Mouse (Mus musculus) adrenal gland, adult (tissue): ENCODE results near the gene Dap.

Source experiments
- DNase-seq, 2 experiments: peaks; one replicate each; pipeline ENCODE4 v3.0.0; 2022 to 2023; ENCODE audit warnings: low spot score in 1 of 2; ENCODE audit not compliant: inconsistent age in 2 of 2

Dap gene

DNA sequence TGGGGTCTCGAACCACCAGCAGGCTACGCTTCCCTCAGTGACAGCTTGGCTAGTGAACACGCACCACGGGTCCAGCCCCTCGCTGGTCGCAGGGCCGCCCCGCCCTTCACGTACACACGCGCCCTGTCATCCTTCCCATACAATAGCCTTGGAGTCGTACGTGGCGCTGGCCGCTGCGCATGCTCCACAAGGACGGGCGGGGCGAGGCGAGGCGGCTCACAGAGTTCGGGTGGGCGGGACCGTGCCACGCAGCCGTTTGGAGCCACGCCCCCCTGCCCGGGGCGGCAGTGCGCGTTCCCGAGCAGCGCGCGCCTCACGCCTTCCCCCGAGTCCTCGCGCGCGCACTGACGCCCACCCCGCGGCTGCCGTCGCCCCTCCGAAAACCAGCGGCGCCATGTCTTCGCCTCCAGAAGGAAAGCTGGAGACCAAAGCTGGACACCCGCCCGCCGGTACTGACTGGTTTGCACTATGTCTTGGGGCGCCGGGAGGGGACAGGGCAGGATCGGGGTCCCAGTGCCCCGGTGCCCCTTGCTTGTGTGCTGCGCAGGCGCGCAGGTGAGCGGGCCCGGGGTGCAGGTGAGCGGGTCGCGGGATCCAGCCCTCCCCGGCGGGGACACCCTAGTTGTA, at the start of gene Dap:
Dap (plus strand) TSS at position 180 of the 627 bp plus-strand sequence.
- DNase-seq, result peak; percentile 99

DNA sequence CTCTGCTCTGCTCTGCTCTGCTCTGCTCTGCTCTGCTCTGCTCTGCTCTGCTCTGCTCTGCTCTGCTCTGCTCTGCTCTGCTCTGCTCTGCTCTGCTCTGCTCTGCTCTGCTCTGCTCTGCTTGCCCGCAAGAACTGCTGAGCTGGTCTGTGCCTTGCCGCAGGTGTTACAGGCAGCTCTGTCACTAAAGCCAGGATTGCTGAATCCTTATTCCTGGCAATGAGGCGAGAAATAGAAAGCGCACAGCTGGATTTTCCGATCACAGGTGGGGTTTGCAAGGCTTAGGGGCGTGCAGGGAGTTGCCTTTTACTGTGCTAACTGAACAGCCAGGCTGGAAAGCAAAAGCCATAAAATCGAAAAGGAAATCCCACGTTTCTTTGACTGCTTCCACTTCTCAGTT, 47.5 kb upstream of the Dap start:
- no peak for DNase-seq

DNA sequence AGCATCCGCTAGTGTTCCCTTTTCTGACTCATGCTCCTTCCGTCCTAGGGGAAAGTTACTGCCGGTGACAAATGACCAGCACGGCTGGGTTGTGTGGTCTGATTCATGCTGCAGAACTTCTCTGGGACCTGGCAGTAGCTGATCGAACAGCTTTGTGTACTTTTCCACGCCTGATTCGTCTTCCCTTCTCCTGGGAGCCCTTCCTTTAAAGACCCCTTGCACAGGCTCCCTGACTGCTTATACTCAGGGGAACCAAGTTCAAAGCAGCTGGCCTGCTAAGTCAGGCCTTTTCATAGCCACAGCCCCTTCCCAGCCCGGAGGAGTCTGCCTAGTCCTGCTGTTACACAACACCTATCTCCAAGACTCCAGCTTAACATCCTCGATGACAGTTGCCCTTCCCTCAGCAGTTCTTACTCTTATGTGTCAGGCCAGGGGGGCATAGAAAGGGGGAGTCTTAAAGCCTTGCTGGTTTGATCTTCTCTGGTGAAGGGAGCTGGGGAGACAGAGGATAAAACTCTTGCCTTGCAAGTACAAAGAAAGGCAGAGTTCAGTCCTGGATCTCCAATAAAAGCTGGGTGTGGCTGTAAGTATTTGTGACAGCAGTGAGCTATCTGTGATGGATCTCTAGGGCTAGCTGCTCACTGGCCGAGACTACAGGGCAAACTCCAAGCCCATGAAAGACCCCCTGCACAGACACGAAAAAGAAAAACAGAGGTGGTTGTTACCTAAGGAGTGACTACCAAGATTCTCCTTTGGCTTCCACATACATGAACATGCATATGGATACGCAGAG, 39.3 kb upstream of the Dap start:
- DNase-seq, result peak; percentile 85 to 89

- no peak for DNase-seq
Measured at GRCm38 (mm10) chr15:31185506-31185905, 38.6 kb upstream of the Dap start.

DNA sequence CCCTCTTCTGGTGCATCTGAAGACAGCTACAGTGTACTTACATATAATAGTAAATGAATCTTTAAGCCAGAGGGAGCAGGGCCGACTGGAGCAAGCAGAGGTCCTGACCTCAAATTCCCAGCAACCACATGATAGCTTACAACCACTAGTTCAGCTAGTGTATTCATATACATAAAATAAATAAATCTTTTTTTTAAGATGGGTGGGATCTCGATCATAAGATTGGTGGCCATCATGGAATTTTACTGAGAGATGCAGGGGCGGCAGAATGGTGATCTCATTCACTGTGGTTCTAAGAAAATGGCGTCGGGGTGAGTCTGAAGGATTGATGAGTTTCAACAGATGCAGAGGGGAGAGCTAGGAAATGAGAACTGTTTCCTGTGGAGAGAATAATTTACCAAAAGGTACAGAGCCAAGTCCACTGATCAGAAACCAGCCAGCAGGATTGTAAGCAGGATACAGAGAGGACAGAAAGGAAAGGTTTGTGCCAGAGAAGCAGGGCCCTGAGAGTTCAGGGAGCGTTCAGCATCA, 37.7 kb upstream of the Dap start:
- no peak for DNase-seq

- DNase-seq, result no peak
Measured at GRCm38 (mm10) chr15:31192563-31192962, 31.6 kb upstream of the Dap start.

DNA sequence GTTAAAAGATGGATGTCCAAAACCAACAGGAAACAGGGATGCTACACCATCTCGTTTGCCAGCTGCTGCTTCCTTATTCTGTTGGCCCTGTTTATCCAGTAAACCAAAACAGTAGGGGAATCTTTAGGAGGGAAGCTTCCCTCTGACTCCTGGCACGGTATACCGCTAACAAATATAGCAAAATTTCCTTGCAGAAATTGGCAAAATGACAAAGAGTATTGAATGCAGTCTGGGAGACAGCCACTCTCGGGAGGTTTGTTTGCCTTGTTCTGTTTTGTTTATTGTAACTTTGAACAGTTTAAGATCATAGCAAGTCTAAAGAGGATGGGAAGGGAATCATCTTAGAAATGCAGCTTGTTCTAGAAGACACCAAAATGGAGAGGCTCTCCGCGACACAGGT, 28.3 kb upstream of the Dap start:
- no peak for DNase-seq

GRCm38 (mm10) chr15:31207346-31208093, 16.6 kb upstream of the Dap start:
- no peak for DNase-seq

DNA sequence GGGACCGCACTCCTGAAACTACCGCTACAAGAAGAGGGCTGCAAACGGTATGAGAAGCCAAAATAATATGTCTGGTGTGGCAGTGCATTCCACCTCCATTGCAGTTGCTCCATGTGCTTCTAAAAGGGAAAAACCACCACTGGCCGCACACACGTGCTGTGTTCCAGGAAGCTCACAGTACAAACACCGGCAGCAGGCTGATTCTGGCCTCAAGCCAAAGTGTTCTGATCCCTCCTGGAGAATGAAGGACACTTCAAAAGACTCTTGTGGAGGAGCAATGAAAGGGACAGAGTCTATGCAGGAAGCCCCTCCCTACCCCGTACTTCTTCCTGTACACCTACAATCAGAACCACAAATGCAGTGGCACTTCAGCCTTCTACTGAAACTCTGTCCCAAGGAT, 12.2 kb upstream of the Dap start:
- peak; percentile 49 to 74 for DNase-seq

- no peak for DNase-seq
Measured at GRCm38 (mm10) chr15:31213619-31214270, 10.4 kb upstream of the Dap start.

DNA sequence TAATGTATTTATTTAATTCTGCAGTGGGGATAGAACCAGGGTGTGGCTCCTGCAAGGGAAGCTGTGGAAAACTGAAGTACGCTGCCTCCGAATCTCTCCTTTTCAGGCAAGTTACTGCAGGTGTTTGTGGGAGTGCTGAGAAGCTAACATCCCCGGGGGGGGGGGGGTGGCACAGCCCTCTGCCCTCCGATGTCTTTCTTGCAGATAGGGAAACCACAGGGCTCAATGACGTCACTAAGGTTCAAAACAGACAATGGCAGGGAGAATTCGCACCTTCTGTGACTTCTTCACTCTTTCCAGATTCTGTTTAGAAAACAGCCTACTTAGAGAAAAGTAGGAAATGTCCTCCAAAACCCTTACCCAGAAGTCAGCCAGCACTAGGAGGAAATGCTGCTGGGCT, 1.9 kb upstream of the Dap start:
- no peak for DNase-seq

- peak in 1 of 2 experiments; percentile 72 for DNase-seq
Measured at GRCm38 (mm10) chr15:31223596-31224134, 449 bp upstream of the Dap start.

DNA sequence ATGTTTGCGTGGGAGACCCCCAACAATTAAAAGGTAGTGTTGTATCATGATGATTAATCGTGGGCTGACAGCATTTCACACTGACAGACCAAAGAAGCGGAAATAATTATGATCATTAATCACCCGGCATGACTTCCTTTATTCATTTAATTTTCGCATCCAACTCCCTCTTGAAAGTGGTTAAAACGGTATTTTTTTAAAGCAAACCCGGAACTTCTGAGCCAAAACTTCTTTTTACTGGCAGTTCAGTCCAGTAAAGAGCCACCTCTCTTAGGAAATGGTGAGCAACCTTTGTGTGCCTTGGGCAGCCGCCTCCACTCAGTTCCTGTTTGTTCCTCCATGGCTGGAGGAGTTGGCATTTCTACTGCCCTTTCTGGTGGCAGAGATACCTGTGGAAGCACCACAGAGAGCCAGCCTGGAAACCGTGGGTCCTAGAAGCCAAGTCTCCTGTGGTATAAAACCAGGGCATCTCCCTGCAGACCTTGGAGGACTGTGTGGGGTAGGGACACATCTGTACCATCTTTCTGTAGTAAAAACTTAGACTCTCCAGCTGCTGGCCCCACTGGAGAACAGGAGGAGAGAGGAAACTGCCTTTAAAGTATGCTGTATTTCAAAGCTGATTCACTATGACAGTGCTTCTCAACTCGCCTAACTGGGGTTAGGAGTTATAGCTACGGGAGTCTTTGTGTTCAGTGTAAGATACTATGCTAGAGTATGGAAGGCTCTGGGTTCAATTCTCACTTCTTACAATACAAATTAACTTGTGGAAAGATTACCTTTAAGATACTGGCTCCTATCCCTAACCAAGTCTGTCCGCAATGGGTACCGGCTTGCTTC, 910 bp downstream of the Dap start:
- DNase-seq, result peak; percentile 37 to 83

GRCm38 (mm10) chr15:31225643-31226325, 1.7 kb downstream of the Dap start:
- no peak for DNase-seq

DNA sequence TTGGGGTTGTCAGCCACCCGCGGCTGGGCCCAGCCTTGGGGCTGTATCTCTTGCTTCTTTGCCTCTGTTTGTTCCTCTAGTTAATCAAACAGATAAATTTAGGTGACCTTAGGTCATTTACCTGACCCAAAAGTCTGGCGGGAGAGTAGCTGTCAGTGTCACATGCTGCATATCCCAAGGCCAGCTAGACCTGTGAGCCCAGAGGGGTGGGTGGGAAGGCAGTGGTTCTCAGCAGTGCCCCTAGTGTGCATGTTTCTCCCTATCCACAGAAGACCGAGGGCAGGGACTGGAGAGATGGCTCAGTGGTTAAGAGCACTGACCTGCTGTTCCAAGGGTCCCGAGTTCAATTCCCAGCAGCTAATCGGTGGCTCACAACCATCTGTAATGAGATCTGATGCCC, 2.4 kb downstream of the Dap start:
- DNase-seq, result peak in 1 of 2 experiments; percentile 49

GRCm38 (mm10) chr15:31227793-31228192, 3.7 kb downstream of the Dap start:
- DNase-seq, result peak; percentile 35 to 63

GRCm38 (mm10) chr15:31233006-31233405, 8.9 kb downstream of the Dap start:
- no peak for DNase-seq

DNA sequence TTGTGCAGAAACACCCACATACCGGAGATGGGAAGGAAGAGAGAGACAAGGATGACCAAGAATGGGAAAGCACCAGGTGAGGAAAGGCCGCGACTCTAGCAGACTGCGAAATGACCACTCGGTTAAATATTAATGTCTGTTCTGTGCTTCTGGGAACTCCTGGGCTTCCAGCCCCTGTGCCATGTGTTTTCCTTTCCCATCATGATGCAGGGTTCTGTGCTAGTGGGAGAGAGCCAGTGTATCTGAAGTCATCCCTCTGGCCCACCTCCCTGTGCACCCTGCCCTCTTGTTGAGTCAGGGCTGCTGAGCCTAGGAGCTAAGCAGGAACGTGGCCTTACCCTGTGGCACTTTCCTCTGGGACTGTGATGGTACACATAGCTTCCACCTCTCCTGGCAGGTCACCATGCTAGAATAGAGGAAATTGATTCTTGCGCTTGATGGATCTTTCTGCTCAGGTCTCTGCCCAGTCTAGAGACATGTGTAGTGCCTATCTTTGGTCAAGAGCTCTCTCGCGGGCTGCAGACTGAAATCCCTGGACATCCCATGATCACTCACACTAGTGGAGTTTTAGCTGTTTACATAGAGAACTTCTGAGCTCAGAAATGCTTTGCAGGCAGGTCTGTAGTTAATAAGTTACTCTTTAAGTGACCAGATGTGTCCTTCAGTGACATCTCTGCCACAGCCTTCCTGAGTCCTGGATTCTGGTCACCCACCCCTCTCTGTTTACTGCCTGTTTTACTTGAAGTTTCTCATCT, 11.9 kb downstream of the Dap start:
- DNase-seq, result no peak

DNA sequence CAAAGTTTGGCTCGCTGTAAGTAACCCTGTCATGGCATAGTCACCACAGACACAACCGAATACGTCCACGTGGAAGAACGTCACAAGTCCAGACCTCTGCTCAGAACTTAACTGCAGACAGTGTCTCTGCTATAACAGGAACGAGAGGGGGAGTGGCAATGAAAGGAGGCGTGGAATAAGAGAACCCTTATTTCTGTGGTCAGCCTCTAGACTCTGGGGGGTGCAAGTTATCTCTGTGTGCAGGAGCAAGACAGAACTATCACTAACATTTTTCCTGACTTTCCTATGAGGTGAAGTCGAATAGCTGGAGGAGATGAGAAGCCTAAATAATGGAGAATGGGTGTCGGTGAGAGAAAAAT, 12.4 kb downstream of the Dap start:
- DNase-seq, result no peak
